Mouse (Mus musculus): ENCODE data around the gene Serpinf2.
"Not testable (repeated sequence)": the region's sequence is repeated elsewhere in the genome, so short reads cannot be mapped to it uniquely, and the experiment has no call there.

Gene Serpinf2

DNA sequence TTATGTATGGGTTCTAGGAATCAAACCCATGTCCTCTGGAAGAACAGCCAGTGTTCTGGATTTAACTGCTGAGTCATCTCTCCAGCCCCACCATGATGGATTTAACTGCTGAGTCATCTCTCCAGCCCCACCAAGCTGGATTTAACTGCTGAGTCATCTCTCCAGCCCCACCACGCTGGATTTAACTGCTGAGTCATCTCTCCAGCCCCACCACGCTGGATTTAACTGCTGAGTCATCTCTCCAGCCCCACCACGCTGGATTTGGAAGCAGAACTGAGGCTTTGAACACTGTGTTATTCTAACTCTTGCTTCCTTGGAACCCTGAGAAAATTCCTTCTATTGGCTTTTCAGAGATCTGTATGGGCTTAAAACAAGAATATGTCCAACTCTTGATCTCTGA lies 55.9 kb downstream of the Serpinf2 start:
- not testable (repeated sequence) for DNase-seq (ENCODE audit: low spot score)
